Mouse (Mus musculus) adrenal gland, postnatal 10 days (tissue): ENCODE data around the gene Rplp2. TPM values are rescaled to one million over a fixed set of nuclear protein-coding genes. Genes with fewer than 3 reads are reported as not detected.
"Not testable (repeated sequence)": the region's sequence is repeated elsewhere in the genome, so short reads cannot be mapped to it uniquely, and the experiment has no call there.

Source experiments
- DNase-seq: peaks from one replicate; pipeline ENCODE4 v3.0.0; 2021; ENCODE audit warnings: mixed read lengths
- long read RNA-seq, 2 experiments: library from polyadenylated mRNA; stranded (forward); transcript quantifications; one replicate each; pipeline ENCODE4 v2.0.0; 2021
- total RNA-seq, 2 experiments: library from RNA; stranded (reverse); gene quantifications; 2 replicates each; pipeline ENCODE4 v1.2.3; 2021

Gene Rplp2
- total RNA-seq: 1,000 to 10,000 TPM; 1,282 to 1,421 TPM
- long read RNA-seq, experiment 1, transcript Rplp2-201 (5 exons, 964 nt): major isoform, 478 of 538 reads
- long read RNA-seq, experiment 1, transcript Rplp2-202 (4 exons, 449 nt): minor isoform, 16 of 538 reads
- long read RNA-seq, experiment 1, partial matches to known transcripts: 15 of 538 reads
- long read RNA-seq, experiment 1, other reads (novel, unspliced or antisense): 23 of 538 reads
- long read RNA-seq, experiment 2, transcript Rplp2-202 (4 exons, 449 nt): minor isoform, 11 of 344 reads
- long read RNA-seq, experiment 2, transcript Rplp2-204 (2 exons, 399 nt): minor isoform, 5 of 344 reads
- long read RNA-seq, experiment 2, transcript Rplp2-201 (5 exons, 964 nt): major isoform, 303 of 344 reads
- long read RNA-seq, experiment 2, partial matches to known transcripts: 2 of 344 reads
- long read RNA-seq, experiment 2, other reads (novel, unspliced or antisense): 23 of 344 reads

GRCm38 (mm10) chr7:141447110-141447991 lies at the start of gene Rplp2:
Gene Rplp2, plus strand, starts transcription at chr7:141447370.
- peak; percentile 96 for DNase-seq

GRCm38 (mm10) chr7:141403305-141403704 lies 43.9 kb upstream of the Rplp2 start:
- DNase-seq: peak; percentile 78

GRCm38 (mm10) chr7:141405466-141405865 lies 41.7 kb upstream of the Rplp2 start:
- no peak for DNase-seq

- DNase-seq: not testable (repeated sequence)
Observed at GRCm38 (mm10) chr7:141407670-141408069, 39.5 kb upstream of the Rplp2 start.

- DNase-seq: peak; percentile 95
Observed at GRCm38 (mm10) chr7:141408833-141409232, 38.3 kb upstream of the Rplp2 start.

- no peak for DNase-seq
Observed at GRCm38 (mm10) chr7:141410631-141411030, 36.5 kb upstream of the Rplp2 start.

GRCm38 (mm10) chr7:141411667-141412066 lies 35.5 kb upstream of the Rplp2 start:
- no peak for DNase-seq

GRCm38 (mm10) chr7:141413331-141413730 lies 33.8 kb upstream of the Rplp2 start:
- peak; percentile 30 for DNase-seq

GRCm38 (mm10) chr7:141413809-141414584 lies 33.2 kb upstream of the Rplp2 start, which contains the start of gene Gatd1:
Gene Gatd1, minus strand, starts transcription at chr7:141414136.
- DNase-seq: peak; percentile 100

- no peak for DNase-seq
Observed at GRCm38 (mm10) chr7:141416144-141416841, 30.9 kb upstream of the Rplp2 start.

- no peak for DNase-seq
Observed at GRCm38 (mm10) chr7:141417731-141418681, 29.2 kb upstream of the Rplp2 start.

GRCm38 (mm10) chr7:141418970-141419369 lies 28.2 kb upstream of the Rplp2 start:
- peak; percentile 60 for DNase-seq

GRCm38 (mm10) chr7:141420030-141420702 lies 27.0 kb upstream of the Rplp2 start:
- no peak for DNase-seq

GRCm38 (mm10) chr7:141423811-141424210 lies 23.4 kb upstream of the Rplp2 start:
- no peak for DNase-seq

- DNase-seq: no peak
Observed at GRCm38 (mm10) chr7:141426948-141427730, 20.0 kb upstream of the Rplp2 start.

- no peak for DNase-seq
Observed at GRCm38 (mm10) chr7:141428701-141429100, 18.5 kb upstream of the Rplp2 start.

- DNase-seq: peak; percentile 60
Observed at GRCm38 (mm10) chr7:141429310-141429709, 17.9 kb upstream of the Rplp2 start, which contains the start of gene Cend1. Gene Cend1, minus strand, starts transcription at chr7:141429491.

- peak; percentile 68 for DNase-seq
Observed at GRCm38 (mm10) chr7:141429840-141430584, 17.2 kb upstream of the Rplp2 start.
